Mouse (Mus musculus) cerebellum, adult 2 months (tissue): ENCODE data around the gene Gli2. TPM values are rescaled to one million over a fixed set of nuclear protein-coding genes. Genes with fewer than 3 reads are reported as not detected.

Source experiments
- DNase-seq, 2 experiments: peaks; one replicate each; pipeline ENCODE4 v3.0.0; 2021
- H3K27ac ChIP-seq: fragments of 200-500 bp; 2 replicates; pipeline ENCODE4 v1.5.1; 2012; ENCODE audit warnings: low read length, control low read depth, inconsistent platforms; ENCODE audit not compliant: insufficient read depth
- H3K27me3 ChIP-seq: fragments of 200-500 bp; 2 replicates; pipeline ENCODE4 v1.6.1; 2012; ENCODE audit warnings: inconsistent platforms, mild to moderate bottlenecking, low read length, moderate library complexity; ENCODE audit not compliant: control insufficient read depth, insufficient read depth
- H3K4me1 ChIP-seq: fragments of 200-500 bp; 2 replicates; pipeline ENCODE4 v1.6.1; 2011; ENCODE audit warnings: low read length; ENCODE audit not compliant: control insufficient read depth, insufficient read depth
- H3K4me3 ChIP-seq: fragments of 200-500 bp; replicated peaks from 2 replicates; pipeline ENCODE3; 2011; ENCODE audit warnings: mild to moderate bottlenecking, low read depth, low read length, control low read depth; ENCODE audit not compliant: insufficient read depth
- CTCF ChIP-seq: fragments of 200-500 bp; IDR thresholded peaks from 2 replicates; pipeline ENCODE4 v1.5.1; 2011; ENCODE audit warnings: low read depth, mild to moderate bottlenecking, control low read depth, low read length, moderate library complexity, borderline replicate concordance; ENCODE audit not compliant: insufficient read depth
- POLR2A ChIP-seq: fragments of 200-500 bp; IDR thresholded peaks from 2 replicates; pipeline ENCODE4 v1.6.1; 2011; ENCODE audit warnings: low read length, control low read depth, borderline replicate concordance; ENCODE audit not compliant: insufficient read depth
- WGBS: fragments of 180-500 bp; shearing (Covaris S2); methylation state at CpG from one replicate; pipeline ENCODE4 v1.1.7; 2018; 5-methylcytosine and 5-hydroxymethylcytosine counted together
- polyA plus RNA-seq: library from polyadenylated mRNA; depleted of rRNA; stranded (reverse); fragments of >200 nt; gene quantifications from 2 replicates; pipeline ENCODE4 v1.2.3, GENCODE M21; 2012

Gene Gli2
- polyA plus RNA-seq, 1 experiment: 2.4 TPM

GRCm38 (mm10) chr1:118948407-118948806, 105.0 kb downstream of the Gli2 start:
- no peaks in the 10 kb centered on the region for H3K4me1 ChIP-seq
- no peak for TF ChIP-seq POLR2A
- no peak for TF ChIP-seq CTCF
- 23% methylated on average over 2 of the region's 2 CpGs for WGBS

DNA sequence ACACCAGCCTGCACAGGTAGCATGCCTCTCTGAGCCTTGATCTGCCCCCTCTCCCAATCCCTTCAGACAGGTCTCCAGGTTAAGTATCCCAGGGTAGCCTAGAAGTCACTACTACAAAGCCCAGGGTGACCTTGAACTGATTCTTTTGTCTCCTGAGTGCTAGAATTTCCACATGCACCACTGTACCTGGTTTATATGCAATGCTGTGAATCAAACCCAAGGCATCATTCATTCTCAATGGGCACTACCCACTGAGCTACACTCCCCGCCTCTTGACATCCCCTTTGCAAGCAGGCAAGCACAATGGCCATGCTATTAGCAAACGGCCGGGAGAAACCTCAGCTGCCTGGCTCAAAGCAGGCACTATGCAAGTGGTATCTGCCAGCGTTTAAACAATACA, 106.2 kb downstream of the Gli2 start:
- no peaks in the 10 kb centered on the region for H3K4me1 ChIP-seq
- TF ChIP-seq CTCF: no peak
- TF ChIP-seq POLR2A: no peak
- no peak for DNase-seq
- no peak overlapping the region for H3K4me3 ChIP-seq
- H3K27me3 ChIP-seq: no peaks in the 10 kb centered on the region
- no peak overlapping the region for H3K27ac ChIP-seq
- WGBS: 84% methylated on average over 4 of the region's 4 CpGs

More at GRCm38 (mm10) chr1:118948407-118948806, 105.0 kb downstream of the Gli2 start:
- Histone ChIP-seq H3K27me3 (no peaks in the 10 kb centered on the region), H3K27ac (no peak overlapping the region), H3K4me3 (no peak overlapping the region)
- DNase-seq: no peak

- H3K27me3 ChIP-seq: no peaks in the 10 kb centered on the region
- H3K4me3 ChIP-seq: no peak overlapping the region
- peak; percentile 55 to 67 for DNase-seq
- no peak overlapping the region for H3K27ac ChIP-seq
- peaks cover 10% of the 10 kb centered on the region for H3K4me1 ChIP-seq
- no peak for TF ChIP-seq POLR2A
- WGBS: 31% methylated on average over 8 of the region's 8 CpGs
These were observed 112.1 kb downstream of the Gli2 start for GRCm38 (mm10) chr1:118941336-118941735.

GRCm38 (mm10) chr1:118940269-118940840, 113.1 kb downstream of the Gli2 start:
- peak in 1 of 2 experiments; percentile 15 for DNase-seq
- 70% methylated on average over 5 of the region's 5 CpGs for WGBS
- TF ChIP-seq CTCF: no peak
- no peak for TF ChIP-seq POLR2A
- H3K4me3 ChIP-seq: no peak overlapping the region
- no peaks in the 10 kb centered on the region for H3K27me3 ChIP-seq
- peaks cover 10% of the 10 kb centered on the region for H3K4me1 ChIP-seq
- no peak overlapping the region for H3K27ac ChIP-seq

DNA sequence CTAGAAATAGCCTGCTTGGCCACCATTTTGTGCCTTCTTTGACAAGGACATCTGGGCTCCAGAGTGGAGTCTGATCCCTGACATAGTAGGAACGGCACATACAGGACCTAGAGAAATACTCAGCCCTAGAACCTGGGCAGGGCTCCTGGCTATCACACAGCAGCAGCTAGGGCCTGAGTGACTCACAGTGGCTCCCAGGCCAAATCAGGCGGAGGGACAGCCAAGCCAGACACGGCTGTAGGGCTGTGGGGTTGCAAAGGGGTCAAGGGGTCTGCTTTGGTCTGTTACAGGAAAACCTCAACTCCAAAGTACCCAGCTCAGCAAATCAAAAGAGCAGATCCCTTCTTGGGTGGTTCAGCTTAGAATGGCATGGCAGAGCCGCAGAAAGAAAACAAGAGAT, 115.2 kb downstream of the Gli2 start:
- Histone ChIP-seq H3K27ac (no peak overlapping the region), H3K27me3 (no peaks in the 10 kb centered on the region), H3K4me3 (no peak overlapping the region), H3K4me1 (peaks cover 10% of the 10 kb centered on the region)
- DNase-seq: no peak
- WGBS: 87% methylated on average over 4 of the region's 4 CpGs
- TF ChIP-seq CTCF (no peak), POLR2A (no peak)

- Histone ChIP-seq H3K27me3 (no peaks in the 10 kb centered on the region), H3K27ac (no peak overlapping the region), H3K4me3 (no peak overlapping the region), H3K4me1 (peaks cover 4% of the 10 kb centered on the region; the same call in 1 of the 2 replicates)
- peak in 1 of 2 experiments; percentile 9 for DNase-seq
- 33% methylated on average over 4 of the region's 4 CpGs for WGBS
- TF ChIP-seq CTCF (no peak), POLR2A (no peak)
These were observed 117.3 kb downstream of the Gli2 start for GRCm38 (mm10) chr1:118936108-118936507.

- H3K27ac ChIP-seq: no peak overlapping the region
- no peak for DNase-seq
- no peaks in the 10 kb centered on the region; the same call in 1 of the 2 replicates for H3K4me1 ChIP-seq
- WGBS: 71% methylated on average over 6 of the region's 6 CpGs
- no peak overlapping the region for H3K4me3 ChIP-seq
- no peak for TF ChIP-seq POLR2A
- H3K27me3 ChIP-seq: no peaks in the 10 kb centered on the region
These were observed 117.9 kb downstream of the Gli2 start for GRCm38 (mm10) chr1:118935518-118935917.

DNA sequence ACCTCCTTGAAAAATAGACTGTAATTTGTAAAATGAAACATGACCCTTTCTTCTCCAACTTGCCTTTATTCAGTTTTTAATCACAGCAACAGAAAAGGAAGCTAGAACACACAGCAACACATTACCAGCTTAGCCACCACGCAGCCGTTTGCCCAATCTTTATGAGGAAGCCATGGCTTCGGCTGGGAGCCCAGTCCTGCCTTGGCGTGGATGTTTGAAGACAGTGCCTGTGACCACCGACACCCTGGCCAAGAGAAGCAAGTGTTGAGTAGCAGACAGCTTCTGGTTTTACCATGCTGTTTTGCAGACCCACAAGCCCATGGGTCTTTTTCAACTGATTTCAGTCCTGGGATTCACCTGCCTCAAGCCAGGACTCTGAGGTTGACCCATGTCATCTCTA, 121.3 kb downstream of the Gli2 start:
- Histone ChIP-seq H3K4me3 (no peak overlapping the region), H3K4me1 (no peaks in the 10 kb centered on the region), H3K27ac (no peak overlapping the region), H3K27me3 (no peaks in the 10 kb centered on the region)
- DNase-seq: no peak
- 47% methylated on average over 5 of the region's 5 CpGs for WGBS
- no peak for TF ChIP-seq POLR2A
- no peak for TF ChIP-seq CTCF
